Comparison of ENCODE assay signal across 9 mouse cellular contexts in the genomic region with DNA sequence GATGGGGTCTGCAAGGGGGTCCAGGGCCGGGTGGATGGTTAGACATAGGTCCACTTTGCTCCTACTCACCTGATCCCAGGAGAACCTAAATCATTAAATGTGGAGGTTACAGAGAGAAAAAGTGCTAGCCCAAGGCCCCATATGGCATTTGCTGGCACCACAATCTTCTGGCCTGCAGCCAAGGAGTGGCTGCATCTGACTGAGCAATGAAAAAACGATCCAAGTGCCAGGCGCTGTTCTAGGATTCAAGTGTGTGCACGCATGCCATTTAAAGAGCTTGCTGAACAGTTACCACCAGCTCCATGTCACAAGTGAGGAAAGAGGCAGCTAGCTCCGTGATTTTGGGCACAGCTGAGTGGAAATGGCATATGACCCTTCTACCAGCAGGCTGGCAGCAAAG. TPM values are rescaled to one million over a fixed set of nuclear protein-coding genes. Genes with fewer than 3 reads are reported as not detected.
DNase-seq lines count a peak whose midpoint lies in the region; ATAC-seq and TF ChIP-seq lines count a peak whose summit lies in the region.
"Had no signal": no experiment of that assay in that cellular context is flagged by ENCODE, and none has a peak within 500 bp of the region (broad histone marks: within the 10 kb centered on the region; RNA-seq: fewer than 3 reads in every experiment).

No protein-coding gene starts in this region.

- 63% methylated on average over 5 of the region's 5 CpGs for WGBS in embryonic facial prominence, embryonic 14.5 days
- 85% methylated on average over 5 of the region's 5 CpGs for WGBS in embryonic facial prominence, embryonic 10.5 days
- WGBS in midbrain, postnatal 0 days, result 43% methylated on average over 5 of the region's 5 CpGs
- WGBS in midbrain, embryonic 16.5 days, result 53% methylated on average over 5 of the region's 5 CpGs
- 79% methylated on average over 5 of the region's 5 CpGs for WGBS in liver, embryonic 11.5 days

- no peak for TF ChIP-seq CTCF in midbrain, postnatal 0 days (IDR thresholded peaks at IDR 0.05)

- no peak overlapping the region for H3K4me3 ChIP-seq in embryonic facial prominence, embryonic 14.5 days (ENCODE audit: low read depth, low read length)
- H3K4me3 ChIP-seq in embryonic facial prominence, embryonic 10.5 days, result no peak overlapping the region
- H3K4me3 ChIP-seq in midbrain, postnatal 0 days (ENCODE audit: low read depth, low read length), result no peak overlapping the region
- H3K4me3 ChIP-seq in midbrain, embryonic 16.5 days (ENCODE audit: low read depth, low read length), result no peak overlapping the region
- no peak overlapping the region for H3K4me3 ChIP-seq in liver, embryonic 11.5 days (ENCODE audit: low read depth, low read length)
- H3K4me3 ChIP-seq: heart, embryonic 15.5 days had no signal

- H3K4me2 ChIP-seq in embryonic facial prominence, embryonic 14.5 days (ENCODE audit: low read depth, low read length), result no peak overlapping the region
- H3K4me2 ChIP-seq in midbrain, postnatal 0 days (ENCODE audit: low read depth, low read length, poor library complexity, severe bottlenecking), result no peak overlapping the region
- no peak overlapping the region for H3K4me2 ChIP-seq in midbrain, embryonic 16.5 days (ENCODE audit: low read length)
- no peak overlapping the region for H3K4me2 ChIP-seq in liver, embryonic 11.5 days
- H3K4me2 ChIP-seq: heart, embryonic 15.5 days had no signal

- intact Hi-C loops in gastrocnemius, postnatal 36 days (cut with DNase I), result no loop called here

- H3K27ac ChIP-seq in embryonic facial prominence, embryonic 14.5 days (replicated peaks; ENCODE audit: low read depth, low read length), result no peak overlapping the region
- H3K27ac ChIP-seq in embryonic facial prominence, embryonic 10.5 days (replicated peaks), result no peak overlapping the region
- no peak overlapping the region for H3K27ac ChIP-seq in midbrain, postnatal 0 days (ENCODE audit: low read depth, low read length)
- H3K27ac ChIP-seq in midbrain, embryonic 16.5 days (ENCODE audit: low read length), result no peak overlapping the region
- no peak overlapping the region for H3K27ac ChIP-seq in liver, embryonic 11.5 days (ENCODE audit: low read depth, low read length)
- H3K27ac ChIP-seq: heart, embryonic 15.5 days had no signal

- no peaks in the 10 kb centered on the region for H3K36me3 ChIP-seq in embryonic facial prominence, embryonic 14.5 days (ENCODE audit: control insufficient read depth, insufficient read depth, low read length)
- no peaks in the 10 kb centered on the region for H3K36me3 ChIP-seq in embryonic facial prominence, embryonic 10.5 days (replicated peaks)
- no peaks in the 10 kb centered on the region for H3K36me3 ChIP-seq in midbrain, postnatal 0 days (ENCODE audit: insufficient read depth, low read length)
- H3K36me3 ChIP-seq in midbrain, embryonic 16.5 days (ENCODE audit: control insufficient read depth, insufficient read depth, low read length), result no peaks in the 10 kb centered on the region
- no peaks in the 10 kb centered on the region for H3K36me3 ChIP-seq in liver, embryonic 11.5 days (ENCODE audit: control insufficient read depth, insufficient read depth, low read length)
- H3K36me3 ChIP-seq: heart, embryonic 15.5 days had no signal

- ATAC-seq in embryonic facial prominence, embryonic 14.5 days (ENCODE audit: low read depth), result no peak
- no peak for ATAC-seq in midbrain, postnatal 0 days (ENCODE audit: low FRiP score)
- ATAC-seq in midbrain, embryonic 16.5 days, result no peak
- no peak for ATAC-seq in liver, embryonic 11.5 days (replicated peaks; ENCODE audit: low FRiP score)

- H3K27me3 ChIP-seq in embryonic facial prominence, embryonic 14.5 days (replicated peaks; ENCODE audit: control insufficient read depth, insufficient read depth, low read length), result no peaks in the 10 kb centered on the region
- H3K27me3 ChIP-seq in embryonic facial prominence, embryonic 10.5 days (replicated peaks; ENCODE audit: low read depth, poor library complexity, severe bottlenecking), result peaks cover 16% of the 10 kb centered on the region; the same call in 1 of the 2 replicates
- no peaks in the 10 kb centered on the region for H3K27me3 ChIP-seq in midbrain, postnatal 0 days (ENCODE audit: insufficient read depth, low read length)
- H3K27me3 ChIP-seq in midbrain, embryonic 16.5 days (ENCODE audit: control insufficient read depth, insufficient read depth, low read depth, low read length), result no peaks in the 10 kb centered on the region
- H3K27me3 ChIP-seq in liver, embryonic 11.5 days (replicated peaks; ENCODE audit: control insufficient read depth, insufficient read depth, low read length), result peaks cover 5% of the 10 kb centered on the region

- peak; percentile 67 for DNase-seq in embryonic facial prominence, embryonic 14.5 days (ENCODE audit: low spot score)
- no peak for DNase-seq in embryonic facial prominence, embryonic 10.5 days (ENCODE audit: low spot score)
- DNase-seq in midbrain, postnatal 0 days (ENCODE audit: low spot score), result peak; percentile 95
- DNase-seq in frontal cortex, postnatal 36 days (ENCODE audit: low spot score in 2 of 2), result peak; percentile 82 to 90
- peak; percentile 41 to 82 for DNase-seq in left cerebral cortex, adult 8-10 months (ENCODE audit: low spot score in 2 of 2)
- no peak for DNase-seq in liver, embryonic 11.5 days (ENCODE audit: low spot score)
- DNase-seq in gastrocnemius, postnatal 36 days, result no peak

- peaks cover 23% of the 10 kb centered on the region for H3K4me1 ChIP-seq in embryonic facial prominence, embryonic 14.5 days (ENCODE audit: control insufficient read depth, insufficient read depth, low read length)
- peaks cover 37% of the 10 kb centered on the region for H3K4me1 ChIP-seq in embryonic facial prominence, embryonic 10.5 days
- peaks cover 16% of the 10 kb centered on the region for H3K4me1 ChIP-seq in midbrain, postnatal 0 days (ENCODE audit: insufficient read depth, low read length)
- H3K4me1 ChIP-seq in midbrain, embryonic 16.5 days (ENCODE audit: control insufficient read depth, insufficient read depth, low read length), result peaks cover 9% of the 10 kb centered on the region
- no peaks in the 10 kb centered on the region; the same call in 1 of the 2 replicates for H3K4me1 ChIP-seq in liver, embryonic 11.5 days (replicated peaks; ENCODE audit: control insufficient read depth, insufficient read depth, low read length)

- H3K9ac ChIP-seq in embryonic facial prominence, embryonic 14.5 days (ENCODE audit: low read depth, low read length), result no peak overlapping the region
- H3K9ac ChIP-seq in midbrain, postnatal 0 days (replicated peaks; ENCODE audit: low read length, poor library complexity, severe bottlenecking), result no peak overlapping the region
- H3K9ac ChIP-seq in midbrain, embryonic 16.5 days (ENCODE audit: low read depth, low read length), result no peak overlapping the region
- no peak overlapping the region for H3K9ac ChIP-seq in liver, embryonic 11.5 days (ENCODE audit: low read depth, low read length)
- H3K9ac ChIP-seq: heart, embryonic 15.5 days had no signal

- no peaks in the 10 kb centered on the region for H3K9me3 ChIP-seq in embryonic facial prominence, embryonic 14.5 days (ENCODE audit: control insufficient read depth, low read length)
- H3K9me3 ChIP-seq in embryonic facial prominence, embryonic 10.5 days, result no peaks in the 10 kb centered on the region
- H3K9me3 ChIP-seq in midbrain, postnatal 0 days (ENCODE audit: low read length), result no peaks in the 10 kb centered on the region
- no peaks in the 10 kb centered on the region for H3K9me3 ChIP-seq in midbrain, embryonic 16.5 days (replicated peaks; ENCODE audit: control insufficient read depth, low read length, poor library complexity, severe bottlenecking)
- no peaks in the 10 kb centered on the region for H3K9me3 ChIP-seq in liver, embryonic 11.5 days (ENCODE audit: control insufficient read depth, low read length)
- H3K9me3 ChIP-seq: heart, embryonic 15.5 days had no signal

RNA-seq across cellular contexts. Expression of a gene that starts 23.8 kb away (rescaled TPM):
- not detected in 2 replicates for polyA plus RNA-seq in embryonic facial prominence, embryonic 14.5 days (2014; fragmentation: Nextera tagmentation; extraction: Ambion mirVana)
- polyA plus RNA-seq in embryonic facial prominence, embryonic 10.5 days (2016; fragmentation: Nextera tagmentation; extraction: Ambion mirVana), result not detected in 2 replicates
- not detected in 2 replicates for total RNA-seq in midbrain, postnatal 0 days (2014; rRNA removed)
- not detected in 2 replicates for polyA plus RNA-seq in midbrain, postnatal 0 days (2015; fragmentation: Nextera tagmentation; extraction: Ambion mirVana)
- not detected in 2 replicates for polyA plus RNA-seq in midbrain, embryonic 16.5 days (2015; fragmentation: Nextera tagmentation; extraction: Ambion mirVana)
- not detected for total RNA-seq in left cerebral cortex, adult 8-10 months (2022)
- not detected in 2 replicates for polyA plus RNA-seq in liver, embryonic 11.5 days (2014; fragmentation: Nextera tagmentation; extraction: Ambion mirVana)
- total RNA-seq in gastrocnemius, postnatal 36 days (2021), result not detected
- polyA plus RNA-seq: heart, embryonic 15.5 days had no signal

RNA-seq across cellular contexts. Expression of a gene that starts 51.9 kb away (rescaled TPM):
- 5.1 and 5.2 TPM in 2 replicates for polyA plus RNA-seq in embryonic facial prominence, embryonic 14.5 days (2014; fragmentation: Nextera tagmentation; extraction: Ambion mirVana)
- 4.4 and 9.7 TPM in 2 replicates for polyA plus RNA-seq in embryonic facial prominence, embryonic 10.5 days (2016; fragmentation: Nextera tagmentation; extraction: Ambion mirVana)
- 207 and 209 TPM in 2 replicates for total RNA-seq in midbrain, postnatal 0 days (2014; rRNA removed)
- 68.6 and 72.5 TPM in 2 replicates for polyA plus RNA-seq in midbrain, postnatal 0 days (2015; fragmentation: Nextera tagmentation; extraction: Ambion mirVana)
- 46.9 and 60.8 TPM in 2 replicates for polyA plus RNA-seq in midbrain, embryonic 16.5 days (2015; fragmentation: Nextera tagmentation; extraction: Ambion mirVana)
- total RNA-seq in left cerebral cortex, adult 8-10 months (2022), result 100 to 1,000 TPM; 119 to 131 (median 123) TPM
- polyA plus RNA-seq in liver, embryonic 11.5 days (2014; fragmentation: Nextera tagmentation; extraction: Ambion mirVana), result 0.33 and 0.78 TPM in 2 replicates
- 1 to 10 TPM in 1 of 2 experiments, under 1 TPM in 1; 0.86 to 1.6 TPM for total RNA-seq in gastrocnemius, postnatal 36 days (2021)

Comparison
In these comparisons a context has a peak if more than half of its experiments do, and no peak if none do; other contexts are left out.
1. DNase-seq: peak in embryonic facial prominence, embryonic 14.5 days (single experiment), midbrain, postnatal 0 days (single experiment), frontal cortex, postnatal 36 days (2 of 2) and left cerebral cortex, adult 8-10 months (2 of 2); none in embryonic facial prominence, embryonic 10.5 days (single experiment), liver, embryonic 11.5 days (single experiment) and gastrocnemius, postnatal 36 days (0 of 2).